In the genomic region with DNA sequence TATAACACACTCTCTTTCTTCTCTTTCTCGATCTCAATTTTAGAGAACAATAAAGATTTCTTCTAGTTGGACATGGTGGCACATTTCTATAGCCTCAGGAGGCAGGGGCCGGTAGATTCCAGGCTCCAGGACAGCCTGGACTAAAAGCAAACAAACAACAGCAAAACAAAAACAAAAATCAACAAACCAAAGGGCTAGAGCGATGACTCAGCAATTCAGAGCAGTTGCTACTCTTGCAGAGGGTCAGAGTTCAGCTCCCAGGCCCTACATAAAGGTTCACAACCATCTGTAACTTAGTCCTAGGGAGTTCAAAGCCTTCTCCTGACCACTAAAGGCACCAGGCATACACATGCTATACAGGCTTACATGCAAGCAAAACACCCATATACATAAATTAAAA, we compare ENCODE assay signal across 23 mouse cellular contexts.
"Had no signal": no experiment of that assay in that cellular context is flagged by ENCODE, and none has a peak within 500 bp of the region (broad histone marks: within the 10 kb centered on the region; RNA-seq: fewer than 3 reads in every experiment).

No protein-coding gene starts in this region.

- H3K4me1 ChIP-seq: neural tube, embryonic 12.5 days; neural tube, embryonic 15.5 days had no signal

- H3K36me3 ChIP-seq: intestine, embryonic 15.5 days; limb, embryonic 10.5 days; limb, embryonic 13.5 days; liver, embryonic 15.5 days; neural tube, embryonic 12.5 days; neural tube, embryonic 15.5 days had no signal

- H3K9me3 ChIP-seq: intestine, embryonic 15.5 days; limb, embryonic 10.5 days; limb, embryonic 13.5 days; liver, embryonic 15.5 days; neural tube, embryonic 12.5 days; neural tube, embryonic 15.5 days had no signal

- H3K4me3 ChIP-seq: intestine, embryonic 15.5 days; layer of hippocampus, adult 2 months; limb, embryonic 10.5 days; limb, embryonic 13.5 days; liver, embryonic 15.5 days; neural tube, embryonic 12.5 days; neural tube, embryonic 15.5 days had no signal

- H3K27ac ChIP-seq: intestine, embryonic 15.5 days; layer of hippocampus, adult 2 months; limb, embryonic 10.5 days; limb, embryonic 13.5 days; liver, embryonic 15.5 days; neural tube, embryonic 12.5 days; neural tube, embryonic 15.5 days; stomach, postnatal 0 days had no signal

- ATAC-seq: intestine, embryonic 15.5 days had no signal

- H3K4me2 ChIP-seq: intestine, embryonic 15.5 days; limb, embryonic 13.5 days; liver, embryonic 11.5 days; liver, embryonic 15.5 days; midbrain, embryonic 11.5 days; neural tube, embryonic 12.5 days; neural tube, embryonic 15.5 days had no signal

- H3K27me3 ChIP-seq: intestine, embryonic 15.5 days; limb, embryonic 13.5 days; liver, embryonic 15.5 days; neural tube, embryonic 12.5 days; neural tube, embryonic 15.5 days had no signal

- DNase-seq: kidney, adult 11 months; kidney, adult 9 months; kidney, postnatal 14 days; layer of hippocampus, adult 9-11 months; lung, adult 2 months; lung, postnatal 14 days; lung, postnatal 4 days; midbrain, embryonic 14.5 days; right cerebral cortex, adult 18-20 months; right cerebral cortex, postnatal 14 days; right cerebral cortex, postnatal 4 days; thymus, adult 2 months; thymus, postnatal 14 days had no signal

- H3K9ac ChIP-seq: intestine, embryonic 15.5 days; limb, embryonic 13.5 days; liver, embryonic 15.5 days; neural tube, embryonic 12.5 days; neural tube, embryonic 15.5 days had no signal
